Mouse (Mus musculus) kidney, postnatal 4 days (tissue): ENCODE data around the gene Mlh1.
A peak's percentile ranks its signal among the peaks of the same experiment; 100 is the strongest.

ENCODE experiments used
- DNase-seq, 2 experiments: peaks; one replicate each; pipeline ENCODE4 v3.0.0; 2021; ENCODE audit warnings: mixed read lengths in 2 of 2

Mlh1 gene

DNA sequence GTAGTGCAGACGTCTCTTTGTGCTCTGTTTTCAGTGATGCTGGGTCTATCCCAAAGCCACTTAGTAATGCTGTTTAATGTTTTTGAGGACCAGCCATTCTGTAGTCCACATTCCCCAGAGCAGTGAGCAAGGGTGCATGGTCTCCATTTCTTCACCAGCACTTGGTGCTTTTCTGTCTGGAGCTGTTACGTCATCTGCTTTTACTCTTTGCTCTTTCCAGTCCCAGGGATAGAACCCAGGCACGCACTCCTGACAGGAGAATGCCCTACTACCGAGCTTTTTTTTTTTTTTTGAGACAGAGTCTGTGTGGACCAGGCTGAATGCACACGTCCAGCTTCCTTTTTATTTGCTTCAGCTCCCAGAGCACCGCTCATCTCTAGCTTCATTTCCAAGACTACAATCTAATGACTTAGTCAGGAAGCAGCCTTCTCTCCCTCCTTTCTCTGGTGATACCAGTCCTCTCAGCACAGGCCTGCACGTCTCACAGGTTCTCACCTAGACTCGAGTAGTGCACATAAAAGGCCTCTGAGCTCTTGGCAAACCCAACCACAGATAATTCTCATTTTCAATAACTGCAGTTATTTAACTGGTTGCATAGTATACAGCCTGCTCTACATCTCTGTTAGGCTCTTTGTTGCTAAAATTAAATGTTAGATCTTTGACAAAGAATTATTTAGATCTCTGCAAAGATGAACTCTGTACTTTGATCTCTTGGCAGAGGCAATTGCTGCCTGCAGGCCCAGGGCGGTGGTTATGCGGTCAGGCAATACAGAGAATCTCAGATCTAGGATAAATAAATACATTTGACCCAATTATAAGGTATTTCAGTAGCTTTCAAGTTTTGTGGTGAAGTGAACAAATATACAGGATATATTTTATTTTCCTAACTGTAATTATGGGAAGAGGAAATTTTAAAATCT is 60.2 kb downstream of the Mlh1 start:
- no peak for DNase-seq

DNA sequence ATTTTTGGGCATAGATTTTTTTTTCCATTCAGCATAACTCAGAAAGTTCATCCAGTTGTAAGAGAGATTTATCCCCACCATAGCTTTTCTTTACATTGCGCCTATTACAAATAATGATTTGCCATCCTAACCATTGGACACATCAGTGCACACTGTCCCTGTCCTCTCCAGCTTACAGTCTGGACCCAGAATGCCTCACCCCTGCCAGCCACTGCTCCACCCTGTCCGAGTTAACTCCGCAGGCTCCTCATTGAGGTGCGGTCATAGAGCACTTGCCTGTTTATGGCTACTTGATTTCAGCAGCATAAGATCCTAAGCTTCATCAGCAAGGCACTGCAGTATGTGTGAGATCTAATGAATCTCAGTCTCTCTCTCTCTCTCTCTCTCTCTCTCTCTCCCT is 61.2 kb downstream of the Mlh1 start:
- DNase-seq = no peak

DNA sequence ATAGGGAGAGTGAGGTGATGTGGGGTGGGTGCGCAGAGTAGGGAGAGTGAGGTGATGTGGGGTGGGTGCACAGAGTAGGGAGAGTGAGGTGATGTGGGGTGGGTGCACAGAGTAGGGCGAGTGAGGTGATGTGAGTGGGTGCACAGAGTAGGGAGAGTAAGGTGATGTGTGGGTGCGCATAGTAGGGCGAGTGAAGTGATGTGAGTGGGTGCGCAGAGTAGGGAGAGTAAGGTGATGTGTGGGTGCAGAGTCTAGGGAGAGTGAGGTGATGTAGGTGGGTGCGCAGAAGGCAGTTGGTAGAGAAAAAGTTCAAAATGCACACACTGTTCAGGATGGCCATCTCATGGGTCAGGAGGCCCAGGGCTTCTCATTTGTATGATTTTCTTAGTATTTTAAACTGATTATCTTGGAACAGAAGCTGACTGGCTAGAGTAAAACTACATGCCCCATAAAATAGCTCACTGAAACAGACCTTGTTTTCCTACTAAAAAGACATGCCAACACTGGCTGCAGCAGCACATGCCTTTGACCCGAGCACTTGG is 62.4 kb downstream of the Mlh1 start:
- DNase-seq = no peak

GRCm38 (mm10) chr9:111208185-111208584 is 63.4 kb downstream of the Mlh1 start:
- no peak for DNase-seq

- DNase-seq = no peak
Measured at GRCm38 (mm10) chr9:111207683-111208082, 63.9 kb downstream of the Mlh1 start.

DNA sequence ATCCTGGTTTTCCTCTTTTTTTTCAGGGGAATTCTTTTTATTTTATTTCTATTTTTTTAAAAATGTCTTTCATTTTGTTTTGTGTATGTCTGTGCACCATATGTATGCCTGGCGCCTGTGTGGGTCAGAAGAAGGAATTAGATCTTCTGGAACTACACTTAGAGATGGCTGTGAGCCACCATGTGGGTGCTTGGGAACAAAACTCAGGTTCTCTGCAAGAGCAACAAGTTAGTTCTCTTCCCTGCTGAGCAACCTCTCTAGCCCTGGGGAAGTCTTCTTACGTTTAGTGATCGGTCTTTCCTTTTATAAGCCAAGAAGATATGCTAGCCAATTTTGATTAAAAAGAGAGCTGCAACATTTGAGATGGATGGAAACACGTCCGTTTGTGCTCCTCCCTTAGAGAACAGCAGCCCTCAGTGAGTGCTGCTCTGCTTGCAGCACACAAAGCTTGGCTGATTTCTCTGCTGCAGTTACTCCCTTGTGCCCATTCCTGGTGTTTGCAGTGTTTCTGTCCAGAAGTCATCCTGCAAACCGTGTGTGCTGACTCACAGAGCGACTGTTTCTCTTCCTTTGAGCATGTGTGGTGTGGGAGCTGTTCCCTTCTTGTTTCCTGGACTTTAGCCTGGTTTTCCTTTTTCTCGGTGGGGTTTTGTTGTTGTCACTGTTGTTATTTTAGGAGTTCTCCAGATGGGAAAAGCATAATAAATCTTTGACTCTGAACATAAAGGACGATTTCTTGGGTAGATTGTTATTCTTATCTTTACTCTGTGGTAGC is 66.8 kb downstream of the Mlh1 start:
- peak in 1 of 2 experiments; percentile 33 for DNase-seq

- DNase-seq = no peak
Measured at GRCm38 (mm10) chr9:111200208-111200607, 71.4 kb downstream of the Mlh1 start.

DNA sequence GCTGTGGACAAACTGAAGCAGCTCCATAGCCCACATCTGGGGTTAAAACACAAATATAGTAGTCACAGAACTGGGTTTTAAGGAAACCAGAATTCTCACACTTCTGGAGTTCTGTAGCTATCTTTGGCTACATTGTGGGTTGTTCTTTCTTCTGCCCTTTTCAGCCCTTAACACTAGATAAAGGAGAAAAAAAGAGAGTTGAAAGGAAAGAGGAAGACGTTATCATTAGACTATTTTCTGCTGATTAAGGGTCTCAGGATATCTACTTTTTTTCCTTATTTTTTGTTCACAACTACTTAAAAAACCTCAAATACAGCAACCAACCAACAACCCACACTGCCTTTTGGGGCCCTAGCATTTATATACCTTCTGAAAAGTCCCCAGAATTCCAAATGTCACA is 73.3 kb downstream of the Mlh1 start:
- DNase-seq = no peak

GRCm38 (mm10) chr9:111197712-111198111 is 73.9 kb downstream of the Mlh1 start:
- DNase-seq = no peak

GRCm38 (mm10) chr9:111197116-111197515 is 74.5 kb downstream of the Mlh1 start:
- no peak for DNase-seq

DNA sequence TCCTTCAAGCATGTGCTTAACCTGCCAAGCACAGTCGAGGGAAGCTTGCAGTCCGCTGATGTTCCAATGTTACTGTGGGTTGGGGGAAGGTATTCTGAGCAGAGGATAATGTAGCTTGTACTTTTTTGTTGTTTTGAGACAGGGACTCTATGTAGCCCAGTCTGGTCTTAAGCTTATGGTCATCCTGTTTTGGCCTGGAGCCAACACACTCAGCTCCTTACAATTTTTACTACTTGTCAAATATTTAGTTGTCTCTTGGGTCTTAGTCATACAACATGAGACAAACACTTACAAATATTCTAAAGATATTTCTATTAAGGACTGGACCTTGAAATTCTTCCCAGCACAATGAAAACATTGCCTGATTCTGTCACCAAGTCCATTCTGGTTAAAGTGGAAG is 78.4 kb downstream of the Mlh1 start:
- peak in 1 of 2 experiments; percentile 24 for DNase-seq

GRCm38 (mm10) chr9:111188731-111189130 is 82.9 kb downstream of the Mlh1 start:
- peak in 1 of 2 experiments; percentile 34 for DNase-seq

DNA sequence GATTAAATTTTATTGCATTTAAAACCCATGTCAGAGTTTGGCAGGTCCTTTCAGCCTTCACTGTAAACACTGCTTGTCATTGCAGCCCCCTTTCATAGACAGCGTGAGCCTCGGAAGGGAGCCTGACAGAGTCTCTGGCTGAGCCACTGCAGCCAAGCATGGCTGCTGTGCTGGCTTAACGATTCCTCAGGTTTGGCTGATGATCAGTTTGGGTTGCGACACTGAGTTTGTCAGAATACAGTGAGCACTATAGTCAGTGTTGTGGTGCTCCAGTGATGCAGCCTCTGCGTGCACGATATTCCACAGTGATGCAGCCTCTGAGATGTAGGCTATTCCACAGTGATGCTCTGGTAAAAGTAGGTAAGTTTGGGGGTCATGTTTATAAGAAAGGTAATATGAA is 84.7 kb downstream of the Mlh1 start:
- DNase-seq = no peak

GRCm38 (mm10) chr9:111184929-111185328 is 86.7 kb downstream of the Mlh1 start:
- DNase-seq = no peak

DNA sequence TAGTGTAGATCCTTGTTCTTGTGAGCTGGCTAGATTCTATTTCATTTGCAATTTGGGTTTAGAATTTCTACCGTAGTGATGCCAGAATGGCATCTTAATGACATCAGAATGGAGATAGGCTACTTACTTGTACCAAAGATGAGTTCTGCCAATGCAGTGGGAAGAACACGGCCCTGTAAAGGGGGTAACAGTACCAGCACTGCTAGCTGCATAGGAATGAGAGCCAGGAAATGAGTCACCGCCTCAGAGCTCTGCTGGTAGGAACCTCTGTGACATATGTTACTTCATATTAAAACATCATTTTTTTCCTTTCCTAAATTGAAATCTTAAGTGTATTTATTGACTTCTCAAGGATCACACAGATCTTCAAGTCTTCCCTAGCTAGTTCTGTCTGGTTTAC is 89.4 kb downstream of the Mlh1 start:
- no peak for DNase-seq

DNA sequence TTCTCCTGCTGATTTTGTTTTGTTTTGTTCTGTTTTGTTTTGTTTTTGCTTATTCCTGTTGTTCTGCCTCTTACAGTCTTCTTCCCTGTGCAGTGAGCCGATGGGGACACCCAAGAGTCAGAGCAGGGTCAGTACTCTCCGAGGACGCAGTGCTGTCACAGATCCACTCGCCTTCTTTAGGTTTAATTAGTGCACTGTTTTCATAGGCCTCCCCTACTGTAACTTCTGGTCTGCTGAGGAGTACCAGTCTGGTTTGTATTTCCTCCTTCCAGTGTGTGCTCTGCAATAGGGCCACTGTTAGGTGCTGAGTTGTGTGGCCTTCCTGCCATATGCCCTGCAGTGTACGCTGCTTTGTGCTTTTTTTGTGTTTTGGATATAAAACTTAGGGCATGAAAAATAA is 92.6 kb downstream of the Mlh1 start:
- peak in 1 of 2 experiments; percentile 12 for DNase-seq
